Mouse (Mus musculus): ENCODE results near the gene Ctdspl. TPM values are rescaled to one million over a fixed set of nuclear protein-coding genes. Genes with fewer than 3 reads are reported as not detected.

Gene Ctdspl
- polyA plus RNA-seq, 1 experiment from 2014 or later = 9.0 TPM

- WGBS = 91% methylated on average over 9 of the region's 9 CpGs
- Histone ChIP-seq H3K4me3 (ENCODE audit: low read depth, low read length) (no peak overlapping the region), H3K9me3 (ENCODE audit: control insufficient read depth, low read length) (no peaks in the 10 kb centered on the region), H3K27me3 (ENCODE audit: control insufficient read depth, insufficient read depth, low read length) (no peaks in the 10 kb centered on the region), H3K4me2 (ENCODE audit: low read depth, low read length, severe bottlenecking) (no peak overlapping the region), H3K4me1 (replicated peaks; ENCODE audit: control insufficient read depth, insufficient read depth, low read length) (no peaks in the 10 kb centered on the region), H3K9ac (ENCODE audit: low read length) (no peak overlapping the region), H3K36me3 (ENCODE audit: control insufficient read depth, insufficient read depth, low read length) (no peaks in the 10 kb centered on the region), H3K27ac (ENCODE audit: low read depth, low read length) (no peak overlapping the region)
- no peak for ATAC-seq (replicated peaks; ENCODE audit: low FRiP score)
- no peak for DNase-seq (ENCODE audit: low spot score)
These were observed 13.2 kb upstream of the Ctdspl start for GRCm38 (mm10) chr9:118913048-118913447.

GRCm38 (mm10) chr9:118913613-118914012, 12.6 kb upstream of the Ctdspl start:
- H3K9ac ChIP-seq (ENCODE audit: low read length) = no peak overlapping the region
- H3K4me1 ChIP-seq (replicated peaks; ENCODE audit: control insufficient read depth, insufficient read depth, low read length) = no peaks in the 10 kb centered on the region
- no peak overlapping the region for H3K4me3 ChIP-seq (ENCODE audit: low read depth, low read length)
- ATAC-seq (replicated peaks; ENCODE audit: low FRiP score) (no peak), DNase-seq (ENCODE audit: low spot score) (no peak)
- H3K4me2 ChIP-seq (ENCODE audit: low read depth, low read length, severe bottlenecking) = no peak overlapping the region
- no peaks in the 10 kb centered on the region for H3K36me3 ChIP-seq (ENCODE audit: control insufficient read depth, insufficient read depth, low read length)
- no peaks in the 10 kb centered on the region for H3K27me3 ChIP-seq (ENCODE audit: control insufficient read depth, insufficient read depth, low read length)
- no peak overlapping the region for H3K27ac ChIP-seq (ENCODE audit: low read depth, low read length)
- no peaks in the 10 kb centered on the region for H3K9me3 ChIP-seq (ENCODE audit: control insufficient read depth, low read length)
- WGBS = 89% methylated on average over 3 of the region's 3 CpGs

- H3K9me3 ChIP-seq (ENCODE audit: control insufficient read depth, low read length) = no peaks in the 10 kb centered on the region
- no peak overlapping the region for H3K4me2 ChIP-seq (ENCODE audit: low read depth, low read length, severe bottlenecking)
- no peaks in the 10 kb centered on the region for H3K27me3 ChIP-seq (ENCODE audit: control insufficient read depth, insufficient read depth, low read length)
- no peak overlapping the region for H3K4me3 ChIP-seq (ENCODE audit: low read depth, low read length)
- 40% methylated on average over 8 of the region's 8 CpGs for WGBS
- ATAC-seq (replicated peaks; ENCODE audit: low FRiP score) (no peak), DNase-seq (ENCODE audit: low spot score) (no peak)
- no peak overlapping the region for H3K27ac ChIP-seq (ENCODE audit: low read depth, low read length)
- no peaks in the 10 kb centered on the region for H3K36me3 ChIP-seq (ENCODE audit: control insufficient read depth, insufficient read depth, low read length)
- no peaks in the 10 kb centered on the region for H3K4me1 ChIP-seq (replicated peaks; ENCODE audit: control insufficient read depth, insufficient read depth, low read length)
- no peak overlapping the region for H3K9ac ChIP-seq (ENCODE audit: low read length)
These were observed 11.7 kb upstream of the Ctdspl start for GRCm38 (mm10) chr9:118914589-118914988.

- Histone ChIP-seq H3K27me3 (ENCODE audit: control insufficient read depth, insufficient read depth, low read length) (no peaks in the 10 kb centered on the region), H3K36me3 (ENCODE audit: control insufficient read depth, insufficient read depth, low read length) (no peaks in the 10 kb centered on the region), H3K9ac (ENCODE audit: low read length) (no peak overlapping the region), H3K9me3 (ENCODE audit: control insufficient read depth, low read length) (no peaks in the 10 kb centered on the region), H3K4me2 (ENCODE audit: low read depth, low read length, severe bottlenecking) (no peak overlapping the region), H3K4me3 (ENCODE audit: low read depth, low read length) (no peak overlapping the region), H3K4me1 (replicated peaks; ENCODE audit: control insufficient read depth, insufficient read depth, low read length) (no peaks in the 10 kb centered on the region), H3K27ac (ENCODE audit: low read depth, low read length) (no peak overlapping the region)
- 52% methylated on average over 5 of the region's 5 CpGs for WGBS
- ATAC-seq (replicated peaks; ENCODE audit: low FRiP score) = no peak
- no peak for DNase-seq (ENCODE audit: low spot score)
These were observed 11.0 kb upstream of the Ctdspl start for GRCm38 (mm10) chr9:118915290-118915689.

GRCm38 (mm10) chr9:118919672-118920186, 6.5 kb upstream of the Ctdspl start:
- Histone ChIP-seq H3K36me3 (ENCODE audit: control insufficient read depth, insufficient read depth, low read length) (no peaks in the 10 kb centered on the region), H3K4me3 (ENCODE audit: low read depth, low read length) (no peak overlapping the region), H3K9me3 (ENCODE audit: control insufficient read depth, low read length) (no peaks in the 10 kb centered on the region), H3K4me1 (replicated peaks; ENCODE audit: control insufficient read depth, insufficient read depth, low read length) (0 out of 2 replicates have a peak, but pooled peaks cover 4% of the 10 kb centered on the region), H3K9ac (ENCODE audit: low read length) (no peak overlapping the region), H3K27ac (ENCODE audit: low read depth, low read length) (no peak overlapping the region), H3K4me2 (ENCODE audit: low read depth, low read length, severe bottlenecking) (no peak overlapping the region), H3K27me3 (ENCODE audit: control insufficient read depth, insufficient read depth, low read length) (no peaks in the 10 kb centered on the region)
- ATAC-seq (replicated peaks; ENCODE audit: low FRiP score) = no peak
- no peak for DNase-seq (ENCODE audit: low spot score)
- WGBS = 84% methylated on average over 16 of the region's 16 CpGs

GRCm38 (mm10) chr9:118920798-118921515, 5.3 kb upstream of the Ctdspl start:
- Histone ChIP-seq H3K4me2 (ENCODE audit: low read depth, low read length, severe bottlenecking) (no peak overlapping the region), H3K9ac (ENCODE audit: low read length) (no peak overlapping the region), H3K27ac (ENCODE audit: low read depth, low read length) (no peak overlapping the region), H3K27me3 (ENCODE audit: control insufficient read depth, insufficient read depth, low read length) (no peaks in the 10 kb centered on the region), H3K4me3 (ENCODE audit: low read depth, low read length) (no peak overlapping the region), H3K9me3 (ENCODE audit: control insufficient read depth, low read length) (no peaks in the 10 kb centered on the region), H3K36me3 (ENCODE audit: control insufficient read depth, insufficient read depth, low read length) (no peaks in the 10 kb centered on the region), H3K4me1 (replicated peaks; ENCODE audit: control insufficient read depth, insufficient read depth, low read length) (0 out of 2 replicates have a peak, but pooled peaks cover 6% of the 10 kb centered on the region)
- DNase-seq (ENCODE audit: low spot score) = peak; percentile 90
- 0 out of 2 replicates have a peak, but pooled peaks have one; percentile 14 for ATAC-seq (replicated peaks; ENCODE audit: low FRiP score)
- WGBS = 58% methylated on average over 12 of the region's 12 CpGs

- Histone ChIP-seq H3K27ac (ENCODE audit: low read depth, low read length) (no peak overlapping the region), H3K9ac (ENCODE audit: low read length) (no peak overlapping the region), H3K27me3 (ENCODE audit: control insufficient read depth, insufficient read depth, low read length) (no peaks in the 10 kb centered on the region), H3K9me3 (ENCODE audit: control insufficient read depth, low read length) (no peaks in the 10 kb centered on the region), H3K4me2 (ENCODE audit: low read depth, low read length, severe bottlenecking) (no peak overlapping the region), H3K36me3 (ENCODE audit: control insufficient read depth, insufficient read depth, low read length) (no peaks in the 10 kb centered on the region), H3K4me3 (ENCODE audit: low read depth, low read length) (no peak overlapping the region), H3K4me1 (replicated peaks; ENCODE audit: control insufficient read depth, insufficient read depth, low read length) (0 out of 2 replicates have a peak, but pooled peaks cover 6% of the 10 kb centered on the region)
- no peak for DNase-seq (ENCODE audit: low spot score)
- no peak for ATAC-seq (replicated peaks; ENCODE audit: low FRiP score)
- 77% methylated on average over 3 of the region's 3 CpGs for WGBS
These were observed 4.3 kb upstream of the Ctdspl start for GRCm38 (mm10) chr9:118921926-118922325.

GRCm38 (mm10) chr9:118924554-118925085, 1.6 kb upstream of the Ctdspl start:
- no peaks in the 10 kb centered on the region for H3K9me3 ChIP-seq (ENCODE audit: control insufficient read depth, low read length)
- 11% methylated on average over 16 of the region's 16 CpGs for WGBS
- peak overlapping the region; percentile 73 for H3K4me3 ChIP-seq (ENCODE audit: low read depth, low read length)
- H3K9ac ChIP-seq (ENCODE audit: low read length) = peak overlapping the region; percentile 60
- DNase-seq (ENCODE audit: low spot score) (no peak), ATAC-seq (replicated peaks; ENCODE audit: low FRiP score) (0 out of 2 replicates have a peak, but pooled peaks have one; percentile 1)
- peaks cover 7% of the 10 kb centered on the region; the same call in 1 of the 2 replicates for H3K4me1 ChIP-seq (replicated peaks; ENCODE audit: control insufficient read depth, insufficient read depth, low read length)
- H3K36me3 ChIP-seq (ENCODE audit: control insufficient read depth, insufficient read depth, low read length) = no peaks in the 10 kb centered on the region
- H3K4me2 ChIP-seq (ENCODE audit: low read depth, low read length, severe bottlenecking) = peak overlapping the region; percentile 96
- no peak overlapping the region for H3K27ac ChIP-seq (ENCODE audit: low read depth, low read length)
- H3K27me3 ChIP-seq (ENCODE audit: control insufficient read depth, insufficient read depth, low read length) = no peaks in the 10 kb centered on the region
